Mouse (Mus musculus) urinary bladder, adult 18-20 months (tissue): Measurements from ENCODE around the gene Rnf121.
A peak's percentile ranks its signal among the peaks of the same experiment; 100 is the strongest.

Experiments used
- DNase-seq, 2 experiments: peaks; one replicate each; pipeline ENCODE4 v3.0.0; 2022; ENCODE audit warnings: low spot score in 2 of 2, mixed read lengths in 2 of 2

Rnf121 gene

GRCm38 (mm10) chr7:102065046-102065891 lies at the start of gene Rnf121, which contains the start of the genes Xndc1 and Xntrpc:
TSS of gene Rnf121 (minus strand) at chr7:102065469.
TSS of gene Xndc1 (plus strand) at chr7:102065511.
TSS of gene Xntrpc (plus strand) at chr7:102065713.
- peak; percentile 87 to 92 for DNase-seq

- DNase-seq = no peak
Observed at GRCm38 (mm10) chr7:102113151-102113729, 48.0 kb upstream of the Rnf121 start.

- DNase-seq = no peak
Observed at GRCm38 (mm10) chr7:102109746-102110145, 44.5 kb upstream of the Rnf121 start.

- no peak for DNase-seq
Observed at GRCm38 (mm10) chr7:102109171-102109570, 43.9 kb upstream of the Rnf121 start, which contains the start of gene Art5. TSS of gene Art5 (minus strand) at chr7:102109489.

- DNase-seq = no peak
Observed at GRCm38 (mm10) chr7:102108206-102108605, 42.9 kb upstream of the Rnf121 start.

- DNase-seq = no peak
Observed at GRCm38 (mm10) chr7:102106700-102107141, 41.5 kb upstream of the Rnf121 start.

GRCm38 (mm10) chr7:102104126-102104525 lies 38.9 kb upstream of the Rnf121 start:
- no peak for DNase-seq

- no peak for DNase-seq
Observed at GRCm38 (mm10) chr7:102103555-102103954, 38.3 kb upstream of the Rnf121 start.

GRCm38 (mm10) chr7:102102696-102103095 lies 37.4 kb upstream of the Rnf121 start:
- no peak for DNase-seq

- no peak for DNase-seq
Observed at GRCm38 (mm10) chr7:102102241-102102640, 37.0 kb upstream of the Rnf121 start.

- no peak for DNase-seq
Observed at GRCm38 (mm10) chr7:102101487-102101886, 36.2 kb upstream of the Rnf121 start, which contains the start of gene Art1. TSS of gene Art1 (plus strand) at chr7:102101743.

- no peak for DNase-seq
Observed at GRCm38 (mm10) chr7:102100868-102101267, 35.6 kb upstream of the Rnf121 start.

- DNase-seq = peak in 1 of 2 experiments; percentile 8
Observed at GRCm38 (mm10) chr7:102099760-102100661, 34.7 kb upstream of the Rnf121 start.

GRCm38 (mm10) chr7:102087336-102087735 lies 22.1 kb upstream of the Rnf121 start:
- no peak for DNase-seq

- no peak for DNase-seq
Observed at GRCm38 (mm10) chr7:102084041-102084696, 18.9 kb upstream of the Rnf121 start.

GRCm38 (mm10) chr7:102082816-102083215 lies 17.5 kb upstream of the Rnf121 start, which contains the start of gene Trpc2:
TSS of gene Trpc2 (plus strand) at chr7:102083116.
- no peak for DNase-seq

- DNase-seq = no peak
Observed at GRCm38 (mm10) chr7:102081784-102082183, 16.5 kb upstream of the Rnf121 start.

GRCm38 (mm10) chr7:102080311-102080710 lies 15.0 kb upstream of the Rnf121 start:
- no peak for DNase-seq

GRCm38 (mm10) chr7:102078517-102078916 lies 13.2 kb upstream of the Rnf121 start:
- no peak for DNase-seq

GRCm38 (mm10) chr7:102076714-102077296 lies 11.5 kb upstream of the Rnf121 start:
- DNase-seq = no peak

GRCm38 (mm10) chr7:102066363-102066762 lies 1.1 kb upstream of the Rnf121 start:
- no peak for DNase-seq
